Mouse (Mus musculus): ENCODE measurements around the gene Rhov. TPM values are rescaled to one million over a fixed set of nuclear protein-coding genes. Genes with fewer than 3 reads are reported as not detected.

Rhov gene
- polyA plus RNA-seq, 1 experiment from 2014 or later, result 31.9 TPM

- Histone ChIP-seq H3K27ac (ENCODE audit: low read depth, low read length) (no peak overlapping the region), H3K9ac (replicated peaks; ENCODE audit: low read depth, low read length) (no peak overlapping the region), H3K9me3 (ENCODE audit: control insufficient read depth, low read length) (no peaks in the 10 kb centered on the region), H3K4me3 (ENCODE audit: low read depth, low read length) (no peak overlapping the region), H3K36me3 (ENCODE audit: control insufficient read depth, insufficient read depth, low read length) (peaks cover 37% of the 10 kb centered on the region), H3K27me3 (ENCODE audit: control insufficient read depth, insufficient read depth, low read length) (no peaks in the 10 kb centered on the region), H3K4me2 (ENCODE audit: low read depth, low read length) (no peak overlapping the region), H3K4me1 (ENCODE audit: control insufficient read depth, insufficient read depth, low read length) (peaks cover 16% of the 10 kb centered on the region)
- ATAC-seq (ENCODE audit: low read depth), result no peak
- 94% methylated on average over 34 of the region's 34 CpGs for WGBS
Measured at GRCm38 (mm10) chr2:119293776-119294390, 22.8 kb upstream of the Rhov start.

DNA sequence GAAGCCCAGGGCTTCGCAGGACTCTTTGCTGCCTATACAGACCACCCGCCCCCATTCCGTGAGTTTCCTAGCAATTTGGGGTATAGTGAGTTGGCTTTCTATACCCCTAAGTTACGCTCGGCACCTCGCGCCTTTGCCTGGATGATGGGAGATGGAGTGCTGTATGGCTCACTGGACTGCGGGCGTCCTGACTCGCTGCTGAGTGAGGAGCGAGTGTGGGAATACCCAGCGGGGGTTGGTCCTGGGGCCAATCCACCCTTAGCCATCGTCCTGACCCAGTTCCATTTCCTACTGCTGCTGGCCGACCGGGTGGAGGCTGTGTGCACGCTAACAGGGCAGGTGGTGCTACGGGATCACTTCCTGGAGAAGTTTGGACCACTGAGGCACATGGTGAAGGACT is 22.2 kb upstream of the Rhov start:
- Histone ChIP-seq H3K27me3 (ENCODE audit: control insufficient read depth, insufficient read depth, low read length) (no peaks in the 10 kb centered on the region), H3K9ac (replicated peaks; ENCODE audit: low read depth, low read length) (no peak overlapping the region), H3K4me2 (ENCODE audit: low read depth, low read length) (no peak overlapping the region), H3K4me3 (ENCODE audit: low read depth, low read length) (no peak overlapping the region), H3K36me3 (ENCODE audit: control insufficient read depth, insufficient read depth, low read length) (peaks cover 35% of the 10 kb centered on the region), H3K27ac (ENCODE audit: low read depth, low read length) (no peak overlapping the region), H3K4me1 (ENCODE audit: control insufficient read depth, insufficient read depth, low read length) (peaks cover 16% of the 10 kb centered on the region), H3K9me3 (ENCODE audit: control insufficient read depth, low read length) (no peaks in the 10 kb centered on the region)
- ATAC-seq (ENCODE audit: low read depth), result no peak
- 94% methylated on average over 17 of the region's 17 CpGs for WGBS

DNA sequence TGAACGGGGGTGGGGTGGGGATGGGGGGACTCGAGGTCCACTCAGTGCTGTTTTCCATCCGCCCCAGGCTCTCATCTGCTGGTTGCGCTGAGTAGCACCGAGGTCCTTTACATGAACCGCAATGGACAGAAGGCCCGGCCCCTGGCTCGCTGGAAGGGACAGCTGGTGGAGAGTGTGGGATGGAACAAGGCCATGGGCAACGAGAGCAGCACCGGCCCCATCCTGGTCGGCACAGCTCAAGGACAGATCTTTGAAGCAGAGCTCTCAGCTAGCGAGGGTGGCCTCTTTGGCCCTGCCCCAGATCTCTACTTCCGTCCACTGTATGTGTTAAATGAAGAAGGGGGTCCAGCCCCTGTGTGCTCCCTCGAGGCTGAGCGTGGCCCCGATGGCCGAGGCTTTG is 21.8 kb upstream of the Rhov start:
- ATAC-seq (ENCODE audit: low read depth), result no peak
- Histone ChIP-seq H3K27ac (ENCODE audit: low read depth, low read length) (no peak overlapping the region), H3K9me3 (ENCODE audit: control insufficient read depth, low read length) (no peaks in the 10 kb centered on the region), H3K36me3 (ENCODE audit: control insufficient read depth, insufficient read depth, low read length) (peaks cover 33% of the 10 kb centered on the region), H3K9ac (replicated peaks; ENCODE audit: low read depth, low read length) (no peak overlapping the region), H3K4me1 (ENCODE audit: control insufficient read depth, insufficient read depth, low read length) (peaks cover 16% of the 10 kb centered on the region), H3K27me3 (ENCODE audit: control insufficient read depth, insufficient read depth, low read length) (no peaks in the 10 kb centered on the region), H3K4me3 (ENCODE audit: low read depth, low read length) (no peak overlapping the region), H3K4me2 (ENCODE audit: low read depth, low read length) (no peak overlapping the region)
- 97% methylated on average over 17 of the region's 17 CpGs for WGBS

DNA sequence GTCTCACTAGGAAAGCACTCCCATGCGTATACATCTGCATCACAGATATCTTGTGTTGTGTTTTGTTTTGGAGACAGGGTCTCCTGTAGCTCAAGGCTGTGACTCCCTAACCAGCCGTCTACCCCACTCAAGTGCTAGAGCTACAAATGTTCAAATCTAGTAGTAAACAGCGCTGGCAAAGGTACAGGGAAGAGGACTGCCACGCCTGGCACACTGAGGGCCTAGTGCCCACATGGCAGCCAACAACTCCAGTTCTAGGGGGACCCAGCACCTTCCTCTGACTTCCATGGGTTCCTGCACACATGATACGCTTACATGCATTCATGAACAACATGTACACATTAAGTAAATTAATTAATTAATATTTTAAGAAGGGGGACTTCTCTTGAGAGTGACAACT is 21.2 kb upstream of the Rhov start:
- Histone ChIP-seq H3K27me3 (ENCODE audit: control insufficient read depth, insufficient read depth, low read length) (no peaks in the 10 kb centered on the region), H3K4me1 (ENCODE audit: control insufficient read depth, insufficient read depth, low read length) (peaks cover 16% of the 10 kb centered on the region), H3K4me2 (ENCODE audit: low read depth, low read length) (no peak overlapping the region), H3K27ac (ENCODE audit: low read depth, low read length) (no peak overlapping the region), H3K9ac (replicated peaks; ENCODE audit: low read depth, low read length) (no peak overlapping the region), H3K36me3 (ENCODE audit: control insufficient read depth, insufficient read depth, low read length) (peaks cover 28% of the 10 kb centered on the region), H3K9me3 (ENCODE audit: control insufficient read depth, low read length) (no peaks in the 10 kb centered on the region), H3K4me3 (ENCODE audit: low read depth, low read length) (no peak overlapping the region)
- WGBS, result 93% methylated on average over 5 of the region's 5 CpGs
- ATAC-seq (ENCODE audit: low read depth), result no peak

- H3K4me2 ChIP-seq (ENCODE audit: low read depth, low read length), result peak overlapping the region; percentile 81
- peaks cover 16% of the 10 kb centered on the region for H3K36me3 ChIP-seq (ENCODE audit: control insufficient read depth, insufficient read depth, low read length)
- peak overlapping the region; percentile 80 for H3K9ac ChIP-seq (replicated peaks; ENCODE audit: low read depth, low read length)
- 0 out of 2 replicates have a peak, but pooled peaks have one; percentile 3 for ATAC-seq (ENCODE audit: low read depth)
- no peaks in the 10 kb centered on the region for H3K9me3 ChIP-seq (ENCODE audit: control insufficient read depth, low read length)
- H3K27me3 ChIP-seq (ENCODE audit: control insufficient read depth, insufficient read depth, low read length), result no peaks in the 10 kb centered on the region
- H3K4me1 ChIP-seq (ENCODE audit: control insufficient read depth, insufficient read depth, low read length), result peaks cover 16% of the 10 kb centered on the region
- peak overlapping the region; percentile 72 for H3K4me3 ChIP-seq (ENCODE audit: low read depth, low read length)
- 0 out of 2 replicates have a peak overlapping the region, but pooled peaks have one; percentile 34 for H3K27ac ChIP-seq (ENCODE audit: low read depth, low read length)
- WGBS, result 4% methylated on average over 11 of the region's 11 CpGs
Measured at GRCm38 (mm10) chr2:119289014-119289416, 17.9 kb upstream of the Rhov start.

DNA sequence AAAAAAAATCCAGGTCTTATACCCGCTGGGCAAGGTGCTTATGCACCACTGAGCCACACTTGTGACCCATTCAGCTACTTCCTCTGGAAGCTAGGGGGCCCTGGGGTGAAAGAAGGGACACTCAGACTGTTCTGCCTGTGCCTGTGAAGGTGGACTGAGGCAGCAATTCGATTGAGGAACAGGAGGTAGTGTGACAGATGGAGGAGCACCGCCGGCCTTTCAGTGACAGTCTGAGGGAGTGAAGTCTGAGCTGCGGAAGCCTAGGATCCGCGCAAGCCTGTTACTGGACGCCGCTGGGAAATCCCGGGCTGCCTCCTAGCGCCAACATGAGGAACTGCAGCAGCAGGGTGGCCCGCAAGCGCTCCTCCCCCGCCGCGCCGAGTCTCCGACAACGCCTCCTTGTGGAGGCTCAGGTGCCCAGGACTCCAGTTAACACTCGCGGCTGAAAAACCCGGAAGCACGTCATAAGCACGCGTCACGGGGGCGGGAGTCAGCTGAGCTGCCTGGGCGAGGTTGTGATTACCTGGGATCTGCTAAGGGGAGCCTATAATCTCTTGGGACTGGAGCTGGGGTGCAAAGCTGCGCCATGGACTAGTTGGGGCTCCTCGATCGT is 17.3 kb upstream of the Rhov start, which contains the start of gene Vps18:
Gene Vps18, plus strand, starts transcription at position 471 of the 613 bp plus-strand sequence.
- 1% methylated on average over 31 of the region's 31 CpGs for WGBS
- peak within 1 kb of the TSS; percentile 81 for H3K4me2 ChIP-seq (ENCODE audit: low read depth, low read length)
- H3K4me3 ChIP-seq (ENCODE audit: low read depth, low read length), result peak within 1 kb of the TSS; percentile 72
- H3K9me3 ChIP-seq (ENCODE audit: control insufficient read depth, low read length), result no peaks in the 10 kb centered on the region
- peak; percentile 95 for ATAC-seq (ENCODE audit: low read depth)
- peak within 1 kb of the TSS; percentile 80 for H3K9ac ChIP-seq (replicated peaks; ENCODE audit: low read depth, low read length)
- H3K4me1 ChIP-seq (ENCODE audit: control insufficient read depth, insufficient read depth, low read length), result peaks cover 16% of the 10 kb centered on the region
- peaks cover 9% of the 10 kb centered on the region for H3K36me3 ChIP-seq (ENCODE audit: control insufficient read depth, insufficient read depth, low read length)
- no peaks in the 10 kb centered on the region for H3K27me3 ChIP-seq (ENCODE audit: control insufficient read depth, insufficient read depth, low read length)
- H3K27ac ChIP-seq (ENCODE audit: low read depth, low read length), result peak within 1 kb of the TSS; percentile 57

DNA sequence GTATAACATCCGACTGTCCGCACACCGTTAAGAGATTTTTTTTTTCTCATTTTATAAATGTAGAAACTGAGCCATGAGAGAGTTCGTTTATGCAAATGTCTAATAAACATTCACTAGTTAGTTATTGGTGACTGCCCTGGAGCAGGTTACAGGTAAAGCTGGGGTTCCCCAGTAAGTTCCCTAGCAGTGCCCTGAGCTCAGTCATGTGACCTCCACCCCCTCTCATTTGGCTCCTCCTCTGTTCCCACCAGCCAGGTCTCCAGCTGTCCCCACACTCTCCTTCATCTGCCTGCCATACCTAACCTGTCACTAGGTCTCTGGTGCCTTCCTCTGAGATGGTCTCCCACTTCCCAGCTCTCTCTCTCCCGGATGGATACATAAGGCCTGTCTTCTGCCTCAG is 16.3 kb upstream of the Rhov start:
- no peak for ATAC-seq (ENCODE audit: low read depth)
- H3K4me3 ChIP-seq (ENCODE audit: low read depth, low read length), result no peak overlapping the region
- H3K4me2 ChIP-seq (ENCODE audit: low read depth, low read length), result no peak overlapping the region
- 91% methylated on average over 5 of the region's 5 CpGs for WGBS
- no peaks in the 10 kb centered on the region for H3K9me3 ChIP-seq (ENCODE audit: control insufficient read depth, low read length)
- no peak overlapping the region for H3K9ac ChIP-seq (replicated peaks; ENCODE audit: low read depth, low read length)
- peaks cover 16% of the 10 kb centered on the region for H3K4me1 ChIP-seq (ENCODE audit: control insufficient read depth, insufficient read depth, low read length)
- H3K27me3 ChIP-seq (ENCODE audit: control insufficient read depth, insufficient read depth, low read length), result no peaks in the 10 kb centered on the region
- H3K27ac ChIP-seq (ENCODE audit: low read depth, low read length), result no peak overlapping the region
- H3K36me3 ChIP-seq (ENCODE audit: control insufficient read depth, insufficient read depth, low read length), result 0 out of 2 replicates have a peak, but pooled peaks cover 5% of the 10 kb centered on the region

DNA sequence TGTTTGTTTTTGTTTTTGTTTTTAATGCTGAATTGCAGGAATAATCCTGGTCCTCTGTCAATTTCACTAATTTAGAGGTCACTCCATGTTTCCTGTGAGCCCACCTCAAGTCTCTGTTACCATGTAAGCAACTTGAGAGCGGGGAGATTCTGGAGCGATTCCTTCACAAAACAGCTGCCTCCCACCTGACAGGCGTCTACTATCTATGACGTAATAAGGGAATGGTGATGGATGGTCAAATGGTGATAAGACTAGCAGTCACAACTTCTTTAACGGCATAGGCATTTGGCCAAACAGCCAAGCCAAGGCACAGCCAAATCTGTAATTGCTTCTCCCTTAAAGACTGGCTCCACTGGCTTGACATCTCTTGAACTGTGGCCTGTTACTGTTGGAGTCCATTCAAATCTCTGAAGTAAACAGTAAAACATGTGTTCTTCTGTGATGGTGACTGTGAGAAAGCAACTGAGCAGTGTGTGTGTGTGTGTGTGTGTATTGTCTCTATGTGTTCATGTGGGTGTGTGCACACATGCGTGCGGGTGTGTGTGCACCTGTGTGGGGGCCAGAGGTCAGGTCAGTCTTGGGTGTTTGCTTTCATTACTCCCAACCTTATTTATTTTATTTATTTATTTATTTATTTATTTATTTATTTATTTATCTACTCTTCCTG is 11.0 kb upstream of the Rhov start:
- Histone ChIP-seq H3K4me1 (ENCODE audit: control insufficient read depth, insufficient read depth, low read length) (no peaks in the 10 kb centered on the region), H3K4me3 (ENCODE audit: low read depth, low read length) (no peak overlapping the region), H3K27ac (ENCODE audit: low read depth, low read length) (no peak overlapping the region), H3K9ac (replicated peaks; ENCODE audit: low read depth, low read length) (no peak overlapping the region), H3K36me3 (ENCODE audit: control insufficient read depth, insufficient read depth, low read length) (no peaks in the 10 kb centered on the region), H3K27me3 (ENCODE audit: control insufficient read depth, insufficient read depth, low read length) (no peaks in the 10 kb centered on the region), H3K9me3 (ENCODE audit: control insufficient read depth, low read length) (no peaks in the 10 kb centered on the region), H3K4me2 (ENCODE audit: low read depth, low read length) (no peak overlapping the region)
- WGBS, result 89% methylated on average over 7 of the region's 7 CpGs
- ATAC-seq (ENCODE audit: low read depth), result no peak

- Histone ChIP-seq H3K4me1 (ENCODE audit: control insufficient read depth, insufficient read depth, low read length) (no peaks in the 10 kb centered on the region), H3K4me2 (ENCODE audit: low read depth, low read length) (no peak overlapping the region), H3K36me3 (ENCODE audit: control insufficient read depth, insufficient read depth, low read length) (no peaks in the 10 kb centered on the region), H3K27ac (ENCODE audit: low read depth, low read length) (no peak overlapping the region), H3K4me3 (ENCODE audit: low read depth, low read length) (no peak overlapping the region), H3K9me3 (ENCODE audit: control insufficient read depth, low read length) (no peaks in the 10 kb centered on the region), H3K27me3 (ENCODE audit: control insufficient read depth, insufficient read depth, low read length) (no peaks in the 10 kb centered on the region), H3K9ac (replicated peaks; ENCODE audit: low read depth, low read length) (no peak overlapping the region)
- ATAC-seq (ENCODE audit: low read depth), result no peak
- WGBS, result 92% methylated on average over 23 of the region's 23 CpGs
Measured at GRCm38 (mm10) chr2:119277810-119278209, 6.7 kb upstream of the Rhov start.

All from neural tube, embryonic 14.5 days (tissue).